Comparison of ENCODE assay signal across 12 mouse cellular contexts in genomic region chr4:150798281-150798680, GRCm38 (mm10). TPM values are rescaled to one million over a fixed set of nuclear protein-coding genes. Genes with fewer than 3 reads are reported as not detected.
A peak's percentile ranks its signal among the peaks of the same experiment; 100 is the strongest.
DNase-seq lines count a peak whose midpoint lies in the region; ATAC-seq and TF ChIP-seq lines count a peak whose summit lies in the region.
"Had no signal": no experiment of that assay in that cellular context is flagged by ENCODE, and none has a peak within 500 bp of the region (broad histone marks: within the 10 kb centered on the region; RNA-seq: fewer than 3 reads in every experiment).

No protein-coding gene starts in this region.

- no peaks in the 10 kb centered on the region for H3K9me3 ChIP-seq in heart, embryonic 12.5 days (replicated peaks)
- H3K9me3 ChIP-seq in lung, embryonic 16.5 days (ENCODE audit: control insufficient read depth, low read length), result no peaks in the 10 kb centered on the region
- H3K9me3 ChIP-seq in liver, embryonic 14.5 days (ENCODE audit: control insufficient read depth, low read length), result no peaks in the 10 kb centered on the region
- no peaks in the 10 kb centered on the region for H3K9me3 ChIP-seq in midbrain, embryonic 14.5 days (ENCODE audit: control insufficient read depth, low read length)
- H3K9me3 ChIP-seq in midbrain, embryonic 16.5 days (replicated peaks; ENCODE audit: control insufficient read depth, low read length, poor library complexity, severe bottlenecking), result no peaks in the 10 kb centered on the region
- H3K9me3 ChIP-seq: forebrain, embryonic 10.5 days had no signal

- no peak overlapping the region for H3K9ac ChIP-seq in heart, embryonic 12.5 days
- no peak overlapping the region for H3K9ac ChIP-seq in lung, embryonic 16.5 days (ENCODE audit: low read length)
- no peak overlapping the region for H3K9ac ChIP-seq in liver, embryonic 14.5 days (replicated peaks)
- H3K9ac ChIP-seq in midbrain, embryonic 14.5 days (replicated peaks; ENCODE audit: low read length), result no peak overlapping the region
- H3K9ac ChIP-seq in midbrain, embryonic 16.5 days (ENCODE audit: low read depth, low read length), result no peak overlapping the region

- H3K27ac ChIP-seq in heart, embryonic 12.5 days (ENCODE audit: poor library complexity, severe bottlenecking), result peak overlapping the region; percentile 80
- peak overlapping the region; percentile 17; the same call in 1 of the 2 replicates for H3K27ac ChIP-seq in lung, embryonic 16.5 days (ENCODE audit: low read length)
- H3K27ac ChIP-seq in liver, embryonic 14.5 days, result no peak overlapping the region
- no peak overlapping the region for H3K27ac ChIP-seq in midbrain, embryonic 14.5 days (replicated peaks; ENCODE audit: low read depth, low read length)
- no peak overlapping the region for H3K27ac ChIP-seq in midbrain, embryonic 16.5 days (ENCODE audit: low read length)

- TF ChIP-seq EP300 in liver, embryonic 14.5 days (IDR thresholded peaks at IDR 0.05; ENCODE audit: low read depth), result no peak

- DNase-seq in heart, adult 9 months (ENCODE audit: low spot score in 2 of 2), result no peak
- no peak for DNase-seq in lung, postnatal 10 days
- no peak for DNase-seq in liver, embryonic 14.5 days (ENCODE audit: low read depth in 3 of 3, low spot score in 3 of 3)
- DNase-seq in midbrain, embryonic 14.5 days, result no peak
- DNase-seq in right cerebral cortex, postnatal 14 days, result no peak
- DNase-seq: adrenal gland, adult 8-10 months; cerebellum, adult 2 months had no signal

- WGBS in heart, embryonic 12.5 days, result 83% methylated on average over 8 of the region's 8 CpGs
- 71% methylated on average over 8 of the region's 8 CpGs for WGBS in lung, embryonic 16.5 days
- 67% methylated on average over 8 of the region's 8 CpGs for WGBS in liver, embryonic 14.5 days (ENCODE audit: insufficient replicate concordance)
- WGBS in midbrain, embryonic 14.5 days, result 91% methylated on average over 8 of the region's 8 CpGs
- 90% methylated on average over 8 of the region's 8 CpGs for WGBS in midbrain, embryonic 16.5 days

- no peaks in the 10 kb centered on the region for H3K27me3 ChIP-seq in heart, embryonic 12.5 days (replicated peaks)
- no peaks in the 10 kb centered on the region for H3K27me3 ChIP-seq in lung, embryonic 16.5 days (ENCODE audit: control insufficient read depth, insufficient read depth, low read depth, low read length)
- no peaks in the 10 kb centered on the region for H3K27me3 ChIP-seq in liver, embryonic 14.5 days (ENCODE audit: control insufficient read depth, insufficient read depth, low read length)
- no peaks in the 10 kb centered on the region for H3K27me3 ChIP-seq in midbrain, embryonic 14.5 days (ENCODE audit: control insufficient read depth, insufficient read depth, low read length)
- no peaks in the 10 kb centered on the region for H3K27me3 ChIP-seq in midbrain, embryonic 16.5 days (ENCODE audit: control insufficient read depth, insufficient read depth, low read depth, low read length)

- no peak overlapping the region for H3K4me3 ChIP-seq in heart, embryonic 12.5 days
- no peak overlapping the region for H3K4me3 ChIP-seq in lung, embryonic 16.5 days (ENCODE audit: low read length)
- no peak overlapping the region for H3K4me3 ChIP-seq in liver, embryonic 14.5 days (ENCODE audit: insufficient read depth in 1 of 2, low read depth in 2 of 2, low read length in 2 of 2)
- no peak overlapping the region for H3K4me3 ChIP-seq in midbrain, embryonic 14.5 days (replicated peaks; ENCODE audit: low read depth, low read length)
- no peak overlapping the region for H3K4me3 ChIP-seq in midbrain, embryonic 16.5 days (ENCODE audit: low read depth, low read length)
- H3K4me3 ChIP-seq: forebrain, embryonic 10.5 days had no signal

- H3K36me3 ChIP-seq in heart, embryonic 12.5 days, result no peaks in the 10 kb centered on the region
- no peaks in the 10 kb centered on the region for H3K36me3 ChIP-seq in lung, embryonic 16.5 days (ENCODE audit: control insufficient read depth, insufficient read depth, low read length)
- no peaks in the 10 kb centered on the region for H3K36me3 ChIP-seq in liver, embryonic 14.5 days (replicated peaks; ENCODE audit: control insufficient read depth, insufficient read depth, low read depth)
- H3K36me3 ChIP-seq in midbrain, embryonic 14.5 days (ENCODE audit: control insufficient read depth, insufficient read depth, low read length), result no peaks in the 10 kb centered on the region
- no peaks in the 10 kb centered on the region for H3K36me3 ChIP-seq in midbrain, embryonic 16.5 days (ENCODE audit: control insufficient read depth, insufficient read depth, low read length)
- H3K36me3 ChIP-seq: forebrain, embryonic 10.5 days had no signal

- peaks cover 32% of the 10 kb centered on the region for H3K4me1 ChIP-seq in heart, embryonic 12.5 days (replicated peaks)
- H3K4me1 ChIP-seq in lung, embryonic 16.5 days (replicated peaks; ENCODE audit: control insufficient read depth, insufficient read depth, low read length), result peaks cover 17% of the 10 kb centered on the region
- H3K4me1 ChIP-seq in liver, embryonic 14.5 days (replicated peaks; ENCODE audit: control insufficient read depth in 2 of 2, insufficient read depth in 2 of 2, low read length in 1 of 2), result peaks cover 0 to 15% of the 10 kb centered on the region in 2 experiments; a peak in 2 of 4 replicates
- peaks cover 15% of the 10 kb centered on the region for H3K4me1 ChIP-seq in midbrain, embryonic 14.5 days (ENCODE audit: control insufficient read depth, insufficient read depth, low read length)
- H3K4me1 ChIP-seq in midbrain, embryonic 16.5 days (ENCODE audit: control insufficient read depth, insufficient read depth, low read length), result peaks cover 15% of the 10 kb centered on the region

- H3K4me2 ChIP-seq in heart, embryonic 12.5 days, result no peak overlapping the region
- H3K4me2 ChIP-seq in lung, embryonic 16.5 days (ENCODE audit: low read depth, low read length), result no peak overlapping the region
- no peak overlapping the region for H3K4me2 ChIP-seq in liver, embryonic 14.5 days (ENCODE audit: low read depth)
- H3K4me2 ChIP-seq in midbrain, embryonic 14.5 days (ENCODE audit: low read length), result no peak overlapping the region
- no peak overlapping the region for H3K4me2 ChIP-seq in midbrain, embryonic 16.5 days (ENCODE audit: low read length)

- TF ChIP-seq CTCF in liver, embryonic 14.5 days (IDR thresholded peaks at IDR 0.05; ENCODE audit: low read depth), result peak; percentile 20; the same call in 1 of the 2 replicates

- ATAC-seq in heart, embryonic 12.5 days (ENCODE audit: insufficient number of reproducible peaks, low FRiP score), result no peak
- no peak for ATAC-seq in lung, embryonic 16.5 days (ENCODE audit: low read depth)
- 0 out of 2 replicates have a peak, but pooled peaks have one; percentile 22 for ATAC-seq in liver, embryonic 14.5 days (ENCODE audit: insufficient read depth)
- ATAC-seq in midbrain, embryonic 14.5 days (ENCODE audit: low FRiP score, low TSS enrichment), result no peak
- ATAC-seq in midbrain, embryonic 16.5 days, result no peak
- ATAC-seq: hindbrain, embryonic 16.5 days had no signal

RNA-seq across cellular contexts. Expression of gene Errfi1, which starts 55.4 kb away (rescaled TPM):
- 14.0 and 16.5 TPM in 2 replicates for polyA plus RNA-seq in heart, embryonic 12.5 days (2016; fragmentation: Nextera tagmentation; extraction: Ambion mirVana)
- 44.3 and 46.3 TPM in 2 replicates for polyA plus RNA-seq in lung, embryonic 16.5 days (2015; fragmentation: Nextera tagmentation; extraction: Ambion mirVana)
- polyA plus RNA-seq in liver, embryonic 14.5 days (2012; rRNA removed), result 11.3 and 12.6 TPM in 2 replicates
- polyA plus RNA-seq in liver, embryonic 14.5 days (2014; fragmentation: Nextera tagmentation; extraction: Ambion mirVana), result 23.1 and 26.1 TPM in 2 replicates
- polyA plus RNA-seq in midbrain, embryonic 14.5 days (2014; fragmentation: Nextera tagmentation; extraction: Ambion mirVana), result 20.1 and 25.3 TPM in 2 replicates
- 22.1 and 22.7 TPM in 2 replicates for polyA plus RNA-seq in midbrain, embryonic 16.5 days (2015; fragmentation: Nextera tagmentation; extraction: Ambion mirVana)

Comparison
In these comparisons a context has a peak if more than half of its experiments do, and no peak if none do; other contexts are left out.
1. H3K27ac ChIP-seq: peak in heart, embryonic 12.5 days (single experiment) and lung, embryonic 16.5 days (single experiment); none in liver, embryonic 14.5 days (single experiment), midbrain, embryonic 14.5 days (single experiment) and midbrain, embryonic 16.5 days (single experiment).